In genomic region chr8:123036956-123037355, GRCm38 (mm10) we compare ENCODE assay signal across 8 mouse cellular contexts. TPM values are rescaled to one million over a fixed set of nuclear protein-coding genes. Genes with fewer than 3 reads are reported as not detected.
DNase-seq lines count a peak whose midpoint lies in the region; ATAC-seq lines count a peak whose summit lies in the region.

No protein-coding gene starts in this region.

- DNase-seq in heart, postnatal 36 days: no peak
- DNase-seq in R1 (ENCODE audit: low read depth, low spot score): peak; percentile 93
- DNase-seq in spleen, postnatal 4 days (ENCODE audit: low spot score in 2 of 2): peak; percentile 56 to 74
- no peak for DNase-seq in ovary, adult 18-20 months (ENCODE audit: low spot score)
- DNase-seq in kidney, adult 9 months: no peak

- no peak overlapping the region for H3K27ac ChIP-seq in heart, embryonic 12.5 days (ENCODE audit: poor library complexity, severe bottlenecking)
- H3K27ac ChIP-seq in intestine, embryonic 16.5 days (ENCODE audit: low read length): peak overlapping the region; percentile 57; the same call in 1 of the 2 replicates

- peak; percentile 64 for ATAC-seq in heart, embryonic 12.5 days (ENCODE audit: insufficient number of reproducible peaks, low FRiP score)
- ATAC-seq in intestine, embryonic 16.5 days: peak; percentile 76
- no peak for ATAC-seq in monocyte, adult 5-6 weeks (replicated peaks; ENCODE audit: insufficient number of reproducible peaks, low FRiP score, low TSS enrichment, poor library complexity, severe bottlenecking)

- H3K27me3 ChIP-seq in heart, embryonic 12.5 days (replicated peaks): no peaks in the 10 kb centered on the region
- H3K27me3 ChIP-seq in intestine, embryonic 16.5 days (replicated peaks; ENCODE audit: control insufficient read depth, insufficient read depth, low read length): no peaks in the 10 kb centered on the region

- no peaks in the 10 kb centered on the region for H3K9me3 ChIP-seq in heart, embryonic 12.5 days (replicated peaks)
- H3K9me3 ChIP-seq in intestine, embryonic 16.5 days (ENCODE audit: control insufficient read depth, low read length): no peaks in the 10 kb centered on the region

- H3K4me1 ChIP-seq in heart, embryonic 12.5 days (replicated peaks): peaks cover 65% of the 10 kb centered on the region
- H3K4me1 ChIP-seq in intestine, embryonic 16.5 days (ENCODE audit: control insufficient read depth, insufficient read depth, low read length): peaks cover 46% of the 10 kb centered on the region

- intact Hi-C loops in heart, postnatal 36 days (cut with DNase I): loop anchor here (1.0 kb wide), 1 partner anchor 55 kb away; no protein-coding TSS in a partner anchor

- H3K4me3 ChIP-seq in heart, embryonic 12.5 days: no peak overlapping the region
- H3K4me3 ChIP-seq in intestine, embryonic 16.5 days (ENCODE audit: low read length): no peak overlapping the region

- 50% methylated on average over 3 of the region's 3 CpGs for WGBS in heart, embryonic 12.5 days
- WGBS in intestine, embryonic 16.5 days: 41% methylated on average over 3 of the region's 3 CpGs

- H3K4me2 ChIP-seq in heart, embryonic 12.5 days: no peak overlapping the region
- no peak overlapping the region for H3K4me2 ChIP-seq in intestine, embryonic 16.5 days (ENCODE audit: low read depth, low read length)

- no peaks in the 10 kb centered on the region for H3K36me3 ChIP-seq in heart, embryonic 12.5 days
- no peaks in the 10 kb centered on the region for H3K36me3 ChIP-seq in intestine, embryonic 16.5 days (ENCODE audit: control insufficient read depth, insufficient read depth, low read length)

- 0 out of 2 replicates have a peak overlapping the region, but pooled peaks have one; percentile 1 for H3K9ac ChIP-seq in heart, embryonic 12.5 days
- no peak overlapping the region for H3K9ac ChIP-seq in intestine, embryonic 16.5 days (ENCODE audit: low read depth, low read length)

RNA-seq across cellular contexts. Expression of gene Ankrd11, which starts 5.1 kb away (rescaled TPM):
- 62.4 and 64.8 TPM in 2 replicates for polyA plus RNA-seq in heart, embryonic 12.5 days (2016; fragmentation: Nextera tagmentation; extraction: Ambion mirVana)
- total RNA-seq in heart, postnatal 36 days (2021): 10 to 100 TPM; 69.0 to 80.5 TPM
- polyA plus RNA-seq in intestine, embryonic 16.5 days (2015; fragmentation: Nextera tagmentation; extraction: Ambion mirVana): 19.2 and 19.5 TPM in 2 replicates
- total RNA-seq in monocyte, adult 5-6 weeks (2017): 160 to 261 TPM (median 161 TPM) in 3 replicates

RNA-seq across cellular contexts. Expression of gene Spg7, which starts 25.8 kb away (rescaled TPM):
- polyA plus RNA-seq in heart, embryonic 12.5 days (2016; fragmentation: Nextera tagmentation; extraction: Ambion mirVana): 77.3 and 79.9 TPM in 2 replicates
- total RNA-seq in heart, postnatal 36 days (2021): 10 to 100 TPM; 79.7 to 87.7 TPM
- polyA plus RNA-seq in intestine, embryonic 16.5 days (2015; fragmentation: Nextera tagmentation; extraction: Ambion mirVana): 54.4 and 55.6 TPM in 2 replicates
- total RNA-seq in monocyte, adult 5-6 weeks (2017): 42.5 to 63.1 TPM (median 50.2 TPM) in 3 replicates

Comparison
In these comparisons a context has a peak if more than half of its experiments do, and no peak if none do; other contexts are left out.
1. DNase-seq: peak in R1 (single experiment) and spleen, postnatal 4 days (2 of 2); none in heart, postnatal 36 days (0 of 2), ovary, adult 18-20 months (single experiment) and kidney, adult 9 months (single experiment).